Mouse (Mus musculus) myocyte (in vitro differentiated cells): ENCODE results near the gene Apba3. TPM values are rescaled to one million over a fixed set of nuclear protein-coding genes. Genes with fewer than 3 reads are reported as not detected.
A peak's percentile ranks its signal among the peaks of the same experiment; 100 is the strongest.

Experiments used
- H3K27me3 ChIP-seq: one replicate; pipeline ENCODE4 v1.6.1; 2011; ENCODE audit not compliant: control insufficient read depth, insufficient read depth, insufficient read length
- H3K36me3 ChIP-seq: one replicate; pipeline ENCODE4 v1.6.1; 2011; ENCODE audit not compliant: control insufficient read depth, insufficient read depth
- H3K4me2 ChIP-seq: one replicate; pipeline ENCODE4 v1.6.1; 2011; ENCODE audit warnings: low read depth, control low read depth
- H3K4me3 ChIP-seq: one replicate; pipeline ENCODE4 v1.5.1; 2011; ENCODE audit warnings: mild to moderate bottlenecking, control low read depth, moderate library complexity
- H3K79me2 ChIP-seq: one replicate; pipeline ENCODE4 v1.6.1; 2011; ENCODE audit not compliant: control insufficient read depth, insufficient read depth
- H3ac ChIP-seq: one replicate; pipeline ENCODE4 v1.6.1; 2011; ENCODE audit not compliant: control insufficient read depth, insufficient read length
- CEBPB ChIP-seq: IDR thresholded peaks from 2 replicates; pipeline ENCODE4 v1.6.1; 2011; ENCODE audit warnings: mild to moderate bottlenecking, moderate library complexity; ENCODE audit not compliant: poor library complexity, insufficient read depth, severe bottlenecking
- E2F4 ChIP-seq: IDR thresholded peaks from one replicate; pipeline ENCODE4 v1.6.1; 2011; ENCODE audit warnings: mild to moderate bottlenecking, control low read depth, moderate library complexity; ENCODE audit not compliant: insufficient read depth
- MAX ChIP-seq: IDR thresholded peaks from one replicate; pipeline ENCODE4 v1.6.1; 2011; ENCODE audit warnings: low read depth, mild to moderate bottlenecking, control low read depth
- MYOD1 ChIP-seq, 3 experiments: IDR thresholded peaks; one replicate each; pipeline ENCODE4 v1.6.1; 2011; ENCODE audit warnings: control low read depth in 2 of 3, low read depth in 2 of 3, mild to moderate bottlenecking in 2 of 3, moderate library complexity in 1 of 3; ENCODE audit not compliant: insufficient read length in 2 of 3, control insufficient read depth in 1 of 3
- MYOG ChIP-seq, 3 experiments: IDR thresholded peaks; one replicate each; pipeline ENCODE4 v1.6.1; 2011; ENCODE audit warnings: control low read depth in 2 of 3, low read depth in 2 of 3, mild to moderate bottlenecking in 2 of 3; ENCODE audit not compliant: insufficient read length in 2 of 3, control insufficient read depth in 1 of 3, insufficient read depth in 1 of 3
- POLR2A ChIP-seq: IDR thresholded peaks from one replicate; pipeline ENCODE4 v1.6.1; 2011; ENCODE audit warnings: low read depth, mild to moderate bottlenecking, control low read depth, moderate library complexity; ENCODE audit not compliant: insufficient read length
- POLR2AphosphoS2 ChIP-seq: IDR thresholded peaks from one replicate; pipeline ENCODE4 v1.6.1; 2011; ENCODE audit warnings: low read depth, control low read depth; ENCODE audit not compliant: insufficient read length
- REST ChIP-seq: IDR thresholded peaks from one replicate; pipeline ENCODE4 v1.6.1; 2011; ENCODE audit warnings: mild to moderate bottlenecking, control low read depth, moderate library complexity; ENCODE audit not compliant: insufficient read depth, insufficient read length
- SRF ChIP-seq: IDR thresholded peaks from one replicate; pipeline ENCODE4 v1.6.1; 2011; ENCODE audit warnings: low read depth; ENCODE audit not compliant: control insufficient read depth, insufficient read length
- TCF12 ChIP-seq: IDR thresholded peaks from one replicate; pipeline ENCODE4 v1.6.1; 2011; ENCODE audit warnings: mild to moderate bottlenecking, control low read depth; ENCODE audit not compliant: poor library complexity, insufficient read depth, severe bottlenecking
- TCF3 ChIP-seq: IDR thresholded peaks from one replicate; pipeline ENCODE4 v1.6.1; 2011; ENCODE audit warnings: low read depth, control low read depth; ENCODE audit not compliant: insufficient read length
- USF1 ChIP-seq: IDR thresholded peaks from one replicate; pipeline ENCODE4 v1.6.1; 2011; ENCODE audit warnings: low read depth, mild to moderate bottlenecking, control low read depth, moderate library complexity
- polyA plus RNA-seq: library from polyadenylated mRNA; unstranded; fragments of >200 nt; fragmentation: generic; extraction: Trizol; gene quantifications from one replicate; pipeline ENCODE4 v1.2.1, GENCODE M21; 2012; ENCODE audit warnings: missing spikeins

Gene Apba3
- polyA plus RNA-seq, 1 experiment: 166 TPM

GRCm38 (mm10) chr10:81233226-81233585 is 33.6 kb upstream of the Apba3 start:
- TF ChIP-seq TCF3 (no peak), REST (no peak), MYOG (IDR thresholded peaks at IDR 0.05; ENCODE audit: control insufficient read depth in 1 of 3, insufficient read depth in 1 of 3, insufficient read length in 2 of 3, low read depth in 2 of 3) (no peak), TCF12 (no peak), USF1 (no peak), MYOD1 (IDR thresholded peaks at IDR 0.05; ENCODE audit: control insufficient read depth in 1 of 3, insufficient read length in 2 of 3, low read depth in 2 of 3) (no peak), MAX (no peak), CEBPB (no peak), POLR2A (no peak)
- Histone ChIP-seq H3K27me3 (peaks cover 6% of the 10 kb centered on the region), H3K36me3 (no peaks in the 10 kb centered on the region), H3ac (peak overlapping the region; percentile 8), H3K4me2 (peak overlapping the region; percentile 74), H3K4me3 (peak overlapping the region; percentile 41), H3K79me2 (no peaks in the 10 kb centered on the region)

DNA sequence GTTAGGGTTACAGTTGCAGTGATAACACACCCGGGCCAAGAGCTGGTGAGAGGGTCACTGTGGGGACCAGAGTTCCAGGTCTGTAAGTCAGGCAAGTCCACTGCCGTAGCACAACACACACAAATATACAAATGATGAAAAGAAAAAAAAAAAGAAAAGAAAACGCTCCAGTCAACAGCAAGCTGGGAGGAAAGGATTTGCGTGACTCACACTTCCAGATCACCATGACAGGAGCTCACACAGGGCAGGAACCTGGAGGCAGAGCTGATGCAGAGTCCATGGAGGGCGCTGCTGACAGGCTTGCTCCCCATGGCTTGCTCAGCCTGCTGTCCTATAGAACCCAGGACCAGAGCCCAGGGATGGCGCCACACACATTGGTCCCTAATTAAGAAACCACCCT is 32.6 kb upstream of the Apba3 start:
- Histone ChIP-seq H3ac (no peak overlapping the region), H3K27me3 (peaks cover 4% of the 10 kb centered on the region), H3K79me2 (no peaks in the 10 kb centered on the region), H3K4me3 (no peak overlapping the region), H3K36me3 (no peaks in the 10 kb centered on the region), H3K4me2 (peak overlapping the region; percentile 74)
- TF ChIP-seq SRF (no peak), MYOD1 (IDR thresholded peaks at IDR 0.05; ENCODE audit: control insufficient read depth in 1 of 3, insufficient read length in 2 of 3, low read depth in 2 of 3) (no peak), CEBPB (no peak), TCF3 (no peak), POLR2A (no peak), MYOG (IDR thresholded peaks at IDR 0.05; ENCODE audit: control insufficient read depth in 1 of 3, insufficient read depth in 1 of 3, insufficient read length in 2 of 3, low read depth in 2 of 3) (no peak), E2F4 (no peak), TCF12 (no peak), MAX (no peak), USF1 (no peak), REST (no peak), POLR2AphosphoS2 (no peak)

DNA sequence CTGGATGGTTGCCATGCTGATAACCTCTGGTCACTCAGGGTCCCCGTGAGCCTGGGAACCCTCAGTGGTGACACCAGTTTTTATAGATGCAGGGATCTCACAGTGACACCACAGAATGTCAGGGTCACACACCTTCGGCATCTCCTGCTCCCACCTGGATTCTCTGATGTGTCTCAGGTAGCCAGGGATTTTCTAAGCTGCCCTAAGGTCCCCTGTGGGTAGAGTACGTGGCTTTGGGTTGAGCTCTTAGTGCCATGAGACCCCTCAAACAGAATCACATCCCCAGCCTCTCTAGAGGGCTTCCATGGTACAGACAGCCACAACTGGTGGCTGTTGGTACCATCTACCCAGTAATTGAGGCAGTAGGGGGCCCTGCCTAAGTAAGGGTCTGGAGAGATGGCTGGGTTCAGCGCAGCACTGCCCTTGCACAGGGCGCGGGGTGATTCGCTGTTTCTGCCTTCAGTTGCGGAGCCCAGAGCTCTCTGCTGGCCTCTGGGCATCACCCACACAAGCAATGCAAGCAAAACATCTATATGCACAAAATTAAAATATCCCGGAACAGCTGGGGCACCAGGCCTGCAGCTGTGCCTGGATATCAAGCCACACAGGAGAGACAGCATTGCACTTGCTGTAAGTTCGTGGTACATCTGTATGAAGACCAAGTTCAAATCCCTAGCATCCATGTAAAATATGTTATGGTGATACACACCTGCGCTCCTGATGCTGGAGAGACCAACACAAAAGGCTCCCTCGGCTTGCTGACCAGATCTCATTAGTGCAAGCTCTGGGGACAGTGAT is 30.1 kb upstream of the Apba3 start:
- Histone ChIP-seq H3ac (no peak overlapping the region), H3K4me3 (no peak overlapping the region), H3K4me2 (no peak overlapping the region), H3K79me2 (no peaks in the 10 kb centered on the region), H3K27me3 (peaks cover under 1% of the 10 kb centered on the region), H3K36me3 (no peaks in the 10 kb centered on the region)
- TF ChIP-seq E2F4: no peak
- TF ChIP-seq MAX: no peak
- peak in 2 of 3 experiments; percentile 58 to 74 for TF ChIP-seq MYOD1 (IDR thresholded peaks at IDR 0.05; ENCODE audit: control insufficient read depth in 1 of 3, insufficient read length in 2 of 3, low read depth in 2 of 3)
- TF ChIP-seq POLR2AphosphoS2: no peak
- TF ChIP-seq REST: no peak
- TF ChIP-seq TCF3: no peak
- TF ChIP-seq CEBPB: no peak

GRCm38 (mm10) chr10:81238618-81239017 is 28.1 kb upstream of the Apba3 start:
- Histone ChIP-seq H3K79me2 (no peaks in the 10 kb centered on the region), H3K4me3 (no peak overlapping the region), H3K4me2 (no peak overlapping the region), H3K36me3 (no peaks in the 10 kb centered on the region), H3ac (no peak overlapping the region), H3K27me3 (peaks cover 18% of the 10 kb centered on the region)
- peak; percentile 76 for TF ChIP-seq TCF3
- TF ChIP-seq MYOD1 (IDR thresholded peaks at IDR 0.05; ENCODE audit: control insufficient read depth in 1 of 3, insufficient read length in 2 of 3, low read depth in 2 of 3): peak in 2 of 3 experiments; percentile 56 to 76
- TF ChIP-seq MAX: no peak
- peak in 2 of 3 experiments; percentile 71 to 74 for TF ChIP-seq MYOG (IDR thresholded peaks at IDR 0.05; ENCODE audit: control insufficient read depth in 1 of 3, insufficient read depth in 1 of 3, insufficient read length in 2 of 3, low read depth in 2 of 3)

- TF ChIP-seq TCF12: no peak
- no peak for TF ChIP-seq MYOD1 (IDR thresholded peaks at IDR 0.05; ENCODE audit: control insufficient read depth in 1 of 3, insufficient read length in 2 of 3, low read depth in 2 of 3)
- TF ChIP-seq E2F4: no peak
- TF ChIP-seq POLR2AphosphoS2: no peak
- TF ChIP-seq CEBPB: no peak
- no peak for TF ChIP-seq MYOG (IDR thresholded peaks at IDR 0.05; ENCODE audit: control insufficient read depth in 1 of 3, insufficient read depth in 1 of 3, insufficient read length in 2 of 3, low read depth in 2 of 3)
- Histone ChIP-seq H3K79me2 (no peaks in the 10 kb centered on the region), H3K4me3 (no peak overlapping the region), H3ac (no peak overlapping the region), H3K4me2 (peak overlapping the region; percentile 18), H3K27me3 (peaks cover 28% of the 10 kb centered on the region), H3K36me3 (no peaks in the 10 kb centered on the region)
Observed at GRCm38 (mm10) chr10:81240876-81241275, 25.9 kb upstream of the Apba3 start.
